Mouse (Mus musculus) large intestine, adult 2 months (tissue): ENCODE measurements around the gene Echs1. TPM values are rescaled to one million over a fixed set of nuclear protein-coding genes. Genes with fewer than 3 reads are reported as not detected.
"Not testable (repeated sequence)": the region's sequence is repeated elsewhere in the genome, so short reads cannot be mapped to it uniquely, and the experiment has no call there.

ENCODE experiments used
- DNase-seq: peaks from one replicate; pipeline ENCODE4 v3.0.0-alpha.2; 2012; ENCODE audit warnings: low read depth, low spot score
- WGBS: fragments of 180-500 bp; shearing (Covaris S2); methylation state at CpG from one replicate; pipeline ENCODE4 v1.1.7; 2018; 5-methylcytosine and 5-hydroxymethylcytosine counted together
- polyA plus RNA-seq: library from polyadenylated mRNA; depleted of rRNA; stranded (reverse); fragments of >200 nt; gene quantifications from 2 replicates; pipeline ENCODE4 v1.2.3, GENCODE M21; 2012; rRNA removed

Echs1 gene
- 108 and 150 TPM in 2 replicates for polyA plus RNA-seq

DNA sequence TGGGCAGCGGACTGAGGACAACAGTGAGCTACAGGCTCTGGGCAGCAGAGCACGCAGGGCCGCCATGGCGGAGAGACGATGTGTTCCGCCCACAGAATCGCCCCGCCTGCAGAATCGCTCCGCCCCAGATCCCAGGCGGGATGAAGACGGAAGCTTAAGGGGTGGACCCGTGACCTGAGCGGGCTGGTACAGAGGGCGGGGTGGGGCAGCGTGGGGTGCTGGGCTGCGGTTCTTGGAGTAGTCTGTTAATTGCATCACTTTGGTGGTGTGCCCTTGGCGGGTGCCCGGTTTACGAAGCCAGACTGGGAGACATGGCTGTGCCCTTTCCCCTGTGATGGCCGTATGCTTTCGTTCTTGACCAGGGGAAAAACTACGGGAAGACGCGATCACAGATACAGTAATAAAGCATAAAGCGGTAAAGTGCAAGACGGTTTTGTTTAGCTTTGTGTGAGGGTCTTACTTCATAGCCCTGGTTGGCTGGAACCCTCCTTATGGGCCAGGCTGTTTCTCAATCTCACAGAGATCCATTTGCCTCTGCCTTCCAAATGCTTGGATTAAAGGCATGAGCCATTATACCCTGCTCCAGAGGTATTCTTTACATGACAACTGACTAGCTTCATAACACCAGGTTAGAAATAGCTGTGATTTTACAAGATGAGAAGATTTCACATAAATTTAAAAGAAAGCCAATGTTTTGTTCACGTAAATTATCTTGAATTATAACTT, at the start of gene Echs1:
TSS of gene Echs1 (minus strand) at position 148 of the 726 bp plus-strand sequence.
- WGBS = 3% methylated on average over 28 of the region's 28 CpGs
- peak; percentile 81 for DNase-seq

DNA sequence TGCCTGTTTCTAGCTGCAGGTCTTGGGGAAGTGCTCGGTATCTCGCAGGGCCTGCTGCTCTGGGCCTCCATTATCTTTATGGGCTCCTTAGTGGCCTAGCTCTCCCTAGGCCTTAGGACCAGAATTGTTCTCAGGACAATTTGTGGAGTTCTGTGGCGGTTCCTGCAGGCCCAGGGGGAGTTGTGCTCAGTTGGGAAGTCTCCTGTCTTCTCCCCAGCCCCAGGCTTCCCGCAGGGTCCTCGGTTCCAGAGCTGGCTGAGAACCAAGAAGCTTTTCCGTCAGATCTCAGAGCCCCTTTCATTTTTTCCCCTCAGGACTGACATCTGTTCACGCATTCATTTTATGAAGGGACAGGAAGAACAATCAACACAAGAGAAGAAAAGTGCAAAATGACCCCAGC, 48.4 kb upstream of the Echs1 start, which contains the start of gene Olfr522:
TSS of gene Olfr522 (minus strand) at position 101 of the 400 bp plus-strand sequence.
- no peak for DNase-seq
- 68% methylated on average over 7 of the region's 7 CpGs for WGBS

DNA sequence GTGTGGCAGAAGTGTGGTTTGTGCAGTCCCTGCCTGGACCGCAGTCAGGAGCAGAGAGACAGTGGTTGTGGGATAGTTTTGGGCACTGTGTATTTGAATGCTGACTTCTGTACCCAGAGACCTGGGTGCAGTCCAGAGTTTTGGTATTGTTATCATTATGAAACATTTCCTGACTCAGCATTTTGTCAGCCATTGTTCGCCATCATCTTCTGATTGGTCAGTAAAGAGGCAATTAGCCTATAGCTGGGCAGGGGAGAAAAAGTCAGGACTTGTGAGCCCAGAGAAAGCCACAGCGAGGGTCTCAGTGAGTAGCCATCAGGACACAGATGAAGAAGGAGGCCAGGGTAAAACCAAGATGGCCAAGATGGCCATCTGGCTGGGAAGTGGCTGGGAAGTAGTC, 44.1 kb upstream of the Echs1 start:
- WGBS = 72% methylated on average over 3 of the region's 3 CpGs
- DNase-seq = no peak

DNA sequence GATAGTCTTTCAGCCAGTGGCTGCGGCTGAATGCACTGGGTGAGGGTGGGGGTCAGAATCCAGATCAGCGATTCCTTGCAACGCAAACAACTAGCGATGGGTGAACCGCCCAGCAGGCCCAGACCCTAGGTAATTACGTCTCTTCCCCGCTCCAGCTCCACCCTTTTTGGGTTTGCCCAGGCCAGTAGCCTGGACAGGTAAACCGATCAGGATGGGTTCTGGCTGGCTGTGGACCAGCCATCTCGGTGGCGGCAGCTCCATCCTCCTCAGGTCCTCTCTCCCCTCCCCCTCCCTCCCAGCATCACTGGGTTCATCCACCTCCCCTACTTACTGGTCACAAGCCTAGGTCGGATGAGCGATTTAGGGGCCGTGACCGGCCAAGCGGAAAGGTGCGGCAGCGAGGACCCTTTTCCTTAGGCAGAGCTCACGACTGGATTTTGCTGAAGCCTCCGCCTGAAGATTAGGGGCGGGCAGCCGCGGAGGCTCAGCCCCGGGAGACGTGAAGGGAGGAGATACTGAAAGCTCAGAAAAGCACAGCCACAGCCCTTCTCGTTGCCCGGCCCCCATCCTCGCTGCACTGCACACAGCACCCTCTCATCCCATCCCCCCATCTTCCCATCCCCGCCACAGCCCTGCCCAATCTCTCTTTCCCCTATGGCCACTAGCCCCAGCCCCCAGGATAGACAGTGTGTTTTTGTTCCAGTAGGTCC, 38.1 kb upstream of the Echs1 start, which contains the start of gene Sprn:
TSS of gene Sprn (minus strand) at position 660 of the 710 bp plus-strand sequence.
- whole genome bisulfite sequencing = 4% methylated on average over 28 of the region's 28 CpGs
- no peak for DNase-seq

DNA sequence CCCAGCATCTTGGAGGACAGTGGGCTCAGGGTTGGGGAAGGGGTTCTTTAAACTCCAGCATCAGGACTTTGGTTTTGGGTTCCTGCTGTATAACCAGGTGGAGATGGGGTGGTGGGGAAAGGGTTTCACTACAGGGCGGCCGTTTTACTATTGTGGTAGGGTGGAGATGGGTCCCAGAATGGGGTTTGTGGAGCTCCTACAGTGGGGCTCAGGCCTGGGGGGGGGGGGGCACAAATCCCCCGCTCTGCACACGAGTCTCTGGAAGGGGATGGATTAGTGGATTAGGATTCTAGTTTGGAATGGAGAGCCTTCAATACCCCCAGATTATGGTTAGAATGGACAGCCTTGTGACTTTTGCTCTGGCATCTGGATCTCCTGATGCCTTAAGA, 37.5 kb upstream of the Echs1 start:
- 33% methylated on average over 4 of the region's 4 CpGs for WGBS
- no peak for DNase-seq

DNA sequence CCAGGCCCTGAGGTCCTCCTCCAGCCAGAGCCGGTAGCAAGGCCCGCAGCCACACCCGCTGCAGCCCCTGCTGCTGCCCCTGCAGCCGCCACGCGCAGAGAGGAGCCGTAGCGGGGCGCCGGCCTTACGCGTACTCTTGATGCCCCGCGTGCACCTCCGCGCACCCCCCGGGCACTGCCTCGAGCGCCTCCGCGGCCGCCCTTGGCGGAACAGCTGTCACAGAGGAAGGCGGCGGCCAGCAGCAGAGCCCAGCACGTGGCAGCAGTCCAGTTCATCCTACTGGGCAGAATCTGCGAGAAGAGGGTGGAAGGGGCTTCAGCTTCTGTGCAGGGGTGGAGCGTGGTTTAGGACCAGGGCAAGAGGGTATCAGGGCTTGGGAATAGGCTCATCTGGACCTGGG, 37.1 kb upstream of the Echs1 start:
- 11% methylated on average over 28 of the region's 28 CpGs for WGBS
- no peak for DNase-seq

DNA sequence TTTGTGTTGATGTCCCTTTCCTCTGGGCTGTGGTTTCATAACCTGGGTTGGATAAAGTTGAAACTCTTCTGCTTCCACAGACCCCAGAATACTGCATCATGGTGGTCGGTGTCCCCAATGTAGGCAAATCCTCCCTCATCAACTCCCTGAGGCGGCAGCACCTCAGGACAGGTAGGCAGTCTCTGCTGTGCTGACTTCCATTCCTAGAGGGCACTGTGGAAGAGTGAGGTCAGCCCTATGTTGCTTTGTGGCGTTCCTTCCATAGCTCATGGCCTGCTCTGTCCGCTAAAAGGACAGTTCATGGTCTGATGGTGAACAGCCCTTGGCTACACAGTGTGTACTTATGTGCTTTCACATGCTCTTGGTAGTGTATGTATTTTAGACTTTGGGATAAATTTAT, 28.3 kb upstream of the Echs1 start:
- 86% methylated on average over 4 of the region's 4 CpGs for WGBS
- DNase-seq = no peak

DNA sequence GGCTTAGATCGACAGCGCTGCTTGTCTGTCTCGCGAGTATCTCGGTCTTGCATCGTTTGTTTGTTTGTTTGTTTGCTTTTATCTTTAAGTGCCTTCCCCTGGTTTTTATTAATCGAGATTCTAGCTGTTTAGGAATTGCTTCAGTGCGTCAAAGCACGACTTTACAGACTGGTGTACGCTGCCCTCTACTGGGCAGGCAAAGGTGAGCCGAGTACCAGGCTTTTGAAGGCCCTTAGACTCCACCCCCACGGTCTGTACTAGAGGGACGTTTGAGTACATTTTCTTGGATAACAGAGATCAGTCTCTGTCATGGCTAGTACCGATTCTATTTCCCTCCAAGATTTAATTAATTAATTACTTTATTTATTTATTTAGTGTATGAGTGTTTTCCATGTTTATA, 25.1 kb upstream of the Echs1 start:
- 3% methylated on average over 14 of the region's 14 CpGs for WGBS
- no peak for DNase-seq

DNA sequence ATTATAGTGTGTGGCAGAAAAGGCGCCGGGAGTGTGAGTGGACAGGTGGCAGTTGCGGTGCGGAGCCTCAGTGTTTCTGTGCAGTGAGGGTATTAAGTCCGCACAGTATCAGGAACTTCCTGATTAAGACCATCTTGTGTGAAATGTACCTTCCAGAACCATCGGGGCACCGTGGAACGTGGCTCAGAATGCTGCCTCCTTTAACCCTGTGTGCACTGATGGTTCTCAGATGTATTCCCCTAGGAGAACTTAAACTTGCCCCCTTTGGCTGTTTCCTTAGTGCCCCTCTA, 21.7 kb upstream of the Echs1 start:
- 0% methylated on average over 8 of the region's 8 CpGs for WGBS
- DNase-seq = no peak

DNA sequence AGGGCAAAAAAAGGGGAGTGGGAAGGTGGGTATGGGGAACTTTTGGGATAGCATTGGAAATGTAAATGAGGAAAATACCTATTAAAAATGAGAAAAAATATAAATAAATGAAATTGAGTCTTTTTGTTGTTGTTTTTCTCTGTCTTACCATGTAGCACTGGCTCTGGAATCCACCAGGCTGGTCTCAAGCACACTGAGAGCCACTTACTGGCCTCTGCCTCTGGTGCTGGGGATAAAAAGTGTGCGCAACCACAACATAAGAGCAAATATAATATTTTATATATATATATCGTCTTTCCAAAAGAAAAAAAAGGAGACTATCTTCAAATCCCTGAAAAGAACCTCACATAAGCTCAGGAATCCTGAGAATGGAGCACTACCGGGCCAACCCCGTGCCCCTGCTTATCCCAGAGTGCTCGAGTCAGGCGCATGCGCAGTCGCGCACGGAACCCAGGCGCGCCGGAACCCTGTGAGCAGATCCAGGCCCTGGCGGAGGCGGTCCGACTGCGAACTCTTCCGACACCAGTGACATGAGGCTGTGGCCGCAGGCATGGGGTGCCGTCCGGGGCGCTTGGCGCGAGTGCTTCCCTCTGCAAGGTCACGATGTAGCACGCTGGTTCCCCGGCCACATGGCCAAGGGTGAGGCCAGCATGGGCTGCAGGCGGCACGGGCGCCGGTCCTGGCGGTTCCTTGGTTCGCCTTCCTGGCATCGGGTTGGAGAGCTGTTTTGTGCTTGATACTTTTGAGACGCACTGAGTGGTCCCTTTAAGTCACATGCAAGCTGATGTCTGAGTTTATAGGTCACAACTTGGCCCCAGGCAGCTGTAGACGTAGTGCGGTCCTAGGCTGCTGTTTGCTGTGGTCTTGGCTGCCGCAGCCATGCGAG, 21.1 kb upstream of the Echs1 start, which contains the start of gene Mtg1:
TSS of gene Mtg1 (plus strand) at position 430 of the 886 bp plus-strand sequence.
- WGBS = 2% methylated on average over 39 of the region's 39 CpGs
- peak; percentile 75 for DNase-seq

DNA sequence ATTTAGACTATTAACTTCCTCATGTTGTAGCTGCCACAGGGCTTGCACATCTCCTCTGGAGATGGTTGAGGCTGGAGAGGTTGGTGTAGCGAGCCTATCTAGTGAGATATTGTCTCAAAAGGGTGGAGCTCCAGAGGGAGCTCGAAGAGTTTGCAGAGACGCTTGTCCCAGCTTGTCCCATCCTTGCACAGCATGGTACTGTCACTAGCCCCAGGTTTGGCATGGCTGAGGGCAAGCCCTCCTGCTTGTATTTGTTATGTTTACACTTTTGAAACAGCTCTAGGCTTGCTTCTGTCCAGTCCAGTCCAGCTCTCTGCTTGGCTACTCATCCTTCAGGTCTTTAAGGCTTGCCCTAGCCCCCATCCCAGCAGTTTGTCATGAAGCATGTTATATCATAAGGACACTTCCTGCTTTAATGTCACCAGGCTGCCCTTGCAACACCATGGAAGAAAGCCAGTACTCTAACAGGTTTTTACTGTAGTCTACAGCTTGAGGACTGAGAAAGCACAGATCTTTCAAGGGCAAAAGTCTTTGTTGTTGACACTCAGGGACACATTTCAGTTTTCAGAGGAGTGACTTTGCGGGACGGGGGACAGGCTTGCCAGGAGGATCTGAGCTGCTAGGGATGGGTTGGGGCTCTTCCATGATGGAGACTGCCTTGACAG, 19.0 kb upstream of the Echs1 start:
- WGBS = 85% methylated on average over 5 of the region's 5 CpGs
- DNase-seq = no peak

DNA sequence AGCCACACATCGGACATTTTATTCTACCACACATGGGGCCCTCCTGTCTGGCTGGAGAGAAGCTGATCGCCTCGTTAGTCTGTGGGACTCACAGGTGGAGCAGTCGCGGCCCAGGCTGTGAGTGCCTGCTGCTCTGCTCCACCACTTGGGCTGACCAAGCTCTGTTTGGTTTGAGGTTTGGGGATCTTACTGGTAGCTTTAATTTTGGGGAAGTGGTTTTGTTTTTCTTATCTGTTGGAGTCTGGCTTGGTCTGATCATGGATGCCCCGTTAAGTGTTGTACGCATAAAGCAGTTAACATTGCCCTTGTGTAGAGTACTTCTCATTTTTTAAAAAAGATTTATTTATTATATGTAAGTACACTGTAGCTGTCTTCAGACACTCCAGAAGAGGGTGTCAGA, 17.8 kb upstream of the Echs1 start:
- DNase-seq = not testable (repeated sequence)
- WGBS = 91% methylated on average over 7 of the region's 7 CpGs

DNA sequence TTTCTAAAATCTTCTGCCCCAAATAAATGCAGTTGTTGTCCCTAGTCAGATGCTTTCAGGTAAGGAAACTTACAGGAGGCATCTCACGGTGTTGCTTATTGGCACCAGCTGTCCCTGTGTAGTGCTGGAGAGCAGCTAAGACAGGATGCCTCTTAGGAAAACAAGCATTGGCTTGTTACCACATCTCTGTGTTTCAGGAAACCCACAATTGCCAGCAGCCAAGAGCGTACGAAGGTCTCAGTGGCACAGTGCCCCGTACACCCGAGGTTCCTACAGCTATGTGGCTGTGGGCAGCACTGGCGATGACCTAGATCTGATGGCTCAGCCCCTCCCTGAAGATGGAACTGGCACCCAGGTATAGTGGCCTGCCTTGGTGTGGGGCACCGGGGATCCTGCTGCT, 15.9 kb upstream of the Echs1 start:
- 86% methylated on average over 7 of the region's 7 CpGs for WGBS
- DNase-seq = not testable (repeated sequence)

DNA sequence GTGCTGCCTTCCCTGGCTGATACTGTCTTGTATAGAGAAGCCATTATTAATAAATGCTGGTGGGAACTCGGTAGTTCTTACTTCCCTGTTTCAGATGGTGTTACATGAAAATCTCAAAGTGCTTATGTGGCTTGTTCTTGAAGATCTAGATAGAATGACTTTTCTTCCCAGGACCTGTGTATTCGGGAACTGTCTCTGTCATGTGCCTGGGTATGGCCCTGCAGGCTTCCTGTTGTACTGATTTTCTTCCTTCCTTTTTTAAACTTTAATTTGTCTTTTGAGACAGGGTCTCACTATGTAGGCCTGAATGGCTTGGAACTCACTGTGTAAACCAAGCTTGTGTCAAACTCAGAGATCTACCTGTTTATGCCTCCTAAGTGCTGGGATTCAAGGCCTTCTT, 11.6 kb upstream of the Echs1 start:
- 79% methylated on average over 2 of the region's 2 CpGs for WGBS
- DNase-seq = no peak

DNA sequence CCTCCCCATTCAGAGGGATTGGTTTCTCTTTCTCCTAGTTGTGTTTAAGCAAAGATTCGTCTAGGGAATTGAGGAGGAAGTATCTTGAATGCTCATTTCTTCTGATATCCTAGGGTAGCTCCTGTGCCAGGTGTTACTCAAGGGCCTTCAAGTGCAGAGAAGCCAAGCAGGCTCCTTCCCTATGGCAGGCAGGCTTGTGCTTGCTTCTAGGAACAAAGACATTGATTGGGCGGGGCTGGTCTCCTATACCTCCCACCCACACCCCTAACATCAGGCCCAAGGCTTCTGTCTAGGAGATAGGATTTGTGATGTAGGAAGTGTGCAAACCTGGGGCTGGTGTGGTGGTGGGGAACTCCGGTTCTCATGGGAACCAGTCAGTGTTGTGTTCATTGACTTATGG, 10.7 kb upstream of the Echs1 start:
- WGBS = 64% methylated on average over 3 of the region's 3 CpGs
- no peak for DNase-seq

DNA sequence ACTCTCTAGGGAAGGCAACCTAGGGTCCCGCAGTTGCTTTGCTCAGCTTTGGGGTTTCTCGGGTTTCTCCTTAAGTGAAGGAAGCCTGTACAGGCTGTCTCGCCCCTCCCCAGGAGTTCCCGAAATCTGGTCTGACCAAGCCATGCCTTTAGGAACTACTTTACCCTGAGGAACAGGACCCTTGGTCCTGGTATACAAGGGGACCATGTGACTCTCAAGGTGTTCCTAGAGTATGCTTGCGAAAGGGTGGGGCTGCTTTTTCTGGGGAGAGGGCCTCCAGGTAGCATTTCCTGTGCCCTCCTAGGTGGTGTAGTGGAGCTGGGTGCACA, 9.7 kb upstream of the Echs1 start:
- 5% methylated on average over 5 of the region's 5 CpGs for WGBS
- no peak for DNase-seq

DNA sequence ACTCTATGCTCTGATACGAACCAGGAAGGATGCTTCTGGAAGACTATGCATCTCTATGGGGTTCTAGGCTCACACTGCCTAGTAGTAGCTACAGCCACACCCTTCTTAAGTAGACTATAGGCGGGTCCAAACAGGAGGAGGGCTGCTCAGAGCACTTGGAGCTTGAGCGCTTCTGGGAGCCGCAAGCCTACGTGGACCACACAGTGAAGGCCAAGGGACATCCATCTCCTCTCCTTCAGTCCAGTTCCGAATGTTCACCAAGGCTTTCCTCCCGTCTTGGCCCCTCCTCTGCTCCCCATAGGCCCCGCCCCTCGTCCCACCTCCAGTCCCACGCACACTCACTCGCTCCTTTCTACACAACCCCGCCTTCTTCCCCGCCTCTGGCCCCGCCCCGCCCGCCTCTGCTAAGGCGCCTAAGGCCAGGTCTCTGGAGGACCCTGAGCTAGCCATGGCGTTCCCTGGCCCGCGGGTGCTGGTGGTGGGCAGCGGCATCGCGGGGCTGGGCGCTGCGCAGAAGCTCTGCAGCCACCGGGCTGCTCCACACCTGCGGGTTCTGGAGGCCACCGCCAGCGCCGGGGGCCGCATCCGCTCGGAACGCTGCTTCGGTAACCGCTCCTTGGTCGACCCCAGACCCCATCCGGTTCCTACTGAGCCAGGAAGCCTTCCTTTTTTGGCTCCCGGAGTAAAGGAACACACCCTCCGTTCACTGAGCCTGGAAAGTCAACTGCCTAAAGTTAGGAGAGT, 9.2 kb upstream of the Echs1 start:
- peak; percentile 70 for DNase-seq
- 1% methylated on average over 40 of the region's 40 CpGs for WGBS

DNA sequence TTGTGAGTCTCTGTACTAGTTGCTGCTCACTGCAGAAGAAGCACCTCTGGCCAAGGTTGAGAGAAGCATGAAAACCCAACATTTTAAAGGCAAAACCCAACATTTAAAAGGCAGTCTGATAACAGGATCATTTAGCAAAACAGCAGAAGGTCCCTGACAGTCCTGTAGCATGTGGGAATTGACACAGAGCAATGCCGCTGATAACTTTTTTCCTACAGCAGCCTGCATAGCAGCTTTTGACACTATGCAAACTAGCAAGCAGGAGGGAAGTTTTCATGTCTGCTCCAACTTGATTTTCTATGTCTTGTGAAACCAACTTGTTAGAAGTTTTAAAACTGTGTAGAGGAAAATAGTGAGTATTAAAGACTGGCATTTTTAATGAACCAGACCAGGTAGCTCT, 8.1 kb upstream of the Echs1 start:
- 98% methylated on average over 1 of the region's 1 CpGs for WGBS
- DNase-seq = no peak

DNA sequence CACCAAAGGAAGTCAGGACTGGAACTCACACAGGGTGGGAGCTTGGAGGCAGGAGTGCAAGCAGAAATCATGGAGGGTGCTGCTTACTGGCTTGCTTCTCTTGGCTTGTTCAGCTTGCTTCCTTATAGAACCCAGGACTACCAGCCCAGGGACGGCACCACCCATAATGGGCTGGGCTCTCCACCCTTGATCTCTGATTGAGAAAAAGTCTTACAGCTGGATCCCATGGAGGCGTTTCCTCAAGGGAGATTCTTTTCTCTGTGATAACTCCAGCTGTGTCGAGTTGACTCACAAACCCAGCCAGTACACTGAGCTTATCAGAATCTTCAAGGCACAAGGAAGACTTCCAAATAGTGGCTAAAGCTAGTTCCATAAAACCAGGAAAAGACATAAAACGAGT, 6.5 kb upstream of the Echs1 start:
- peak; percentile 51 for DNase-seq
- WGBS = 20% methylated on average over 4 of the region's 4 CpGs
